ENCODE assay signal across 28 mouse cellular contexts in the genomic region with DNA sequence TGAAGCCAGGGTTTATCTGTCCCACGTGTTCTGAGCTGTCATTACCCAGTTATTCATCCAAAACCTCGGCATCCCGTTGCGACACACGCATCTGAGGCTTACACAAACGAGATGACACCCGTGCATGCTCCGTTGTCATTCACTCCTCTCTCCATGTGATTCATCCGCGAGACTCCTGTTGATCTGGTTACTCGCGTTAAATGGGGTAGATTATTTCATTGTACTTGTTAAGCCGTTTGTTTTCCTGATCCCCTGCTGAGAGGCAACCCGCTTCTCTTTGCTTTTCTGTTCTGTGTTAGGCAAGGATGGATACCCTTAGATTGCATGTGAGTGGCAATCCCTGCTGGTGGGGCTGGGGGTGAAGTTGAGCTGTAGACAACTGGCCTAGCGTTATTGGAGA. TPM values are rescaled to one million over a fixed set of nuclear protein-coding genes. Genes with fewer than 3 reads are reported as not detected.
DNase-seq lines count a peak whose midpoint lies in the region; ATAC-seq and TF ChIP-seq lines count a peak whose summit lies in the region.
"Had no signal": no experiment of that assay in that cellular context is flagged by ENCODE, and none has a peak within 500 bp of the region (broad histone marks: within the 10 kb centered on the region; RNA-seq: fewer than 3 reads in every experiment).

No protein-coding gene starts in this region.

- no peak for TF ChIP-seq POLR2A in thymus, adult 2 months (IDR thresholded peaks at IDR 0.05; ENCODE audit: control insufficient read depth, extremely low read depth, insufficient read depth, low read length, poor library complexity)

- no peak overlapping the region for H3K4me2 ChIP-seq in hindbrain, embryonic 13.5 days
- H3K4me2 ChIP-seq in hindbrain, embryonic 11.5 days (replicated peaks; ENCODE audit: low read depth, low read length): no peak overlapping the region
- H3K4me2 ChIP-seq in midbrain, embryonic 14.5 days (ENCODE audit: low read length): no peak overlapping the region
- no peak overlapping the region for H3K4me2 ChIP-seq in midbrain, embryonic 15.5 days
- 0 out of 2 replicates have a peak overlapping the region, but pooled peaks have one; percentile 2 for H3K4me2 ChIP-seq in hindbrain, embryonic 16.5 days (ENCODE audit: low read length)
- H3K4me2 ChIP-seq: forebrain, embryonic 12.5 days; heart, embryonic 11.5 days; kidney, embryonic 15.5 days; limb, embryonic 13.5 days; liver, embryonic 11.5 days; lung, embryonic 15.5 days had no signal

- peaks cover 24% of the 10 kb centered on the region for H3K4me1 ChIP-seq in hindbrain, embryonic 13.5 days (replicated peaks)
- no peaks in the 10 kb centered on the region for H3K4me1 ChIP-seq in hindbrain, embryonic 11.5 days (replicated peaks; ENCODE audit: control insufficient read depth, insufficient read depth, low read length)
- H3K4me1 ChIP-seq in midbrain, embryonic 14.5 days (ENCODE audit: control insufficient read depth, insufficient read depth, low read length): 0 out of 2 replicates have a peak, but pooled peaks cover 5% of the 10 kb centered on the region
- H3K4me1 ChIP-seq in midbrain, embryonic 15.5 days: peaks cover 14% of the 10 kb centered on the region
- peaks cover 4% of the 10 kb centered on the region; the same call in 1 of the 2 replicates for H3K4me1 ChIP-seq in hindbrain, embryonic 16.5 days (ENCODE audit: control insufficient read depth, insufficient read depth, low read depth, low read length)
- no peaks in the 10 kb centered on the region for H3K4me1 ChIP-seq in thymus, adult 2 months (replicated peaks; ENCODE audit: control insufficient read depth, insufficient read depth, low read length)
- H3K4me1 ChIP-seq: kidney, embryonic 15.5 days; limb, embryonic 13.5 days; lung, embryonic 15.5 days had no signal

- 10% methylated on average over 15 of the region's 15 CpGs for WGBS in hindbrain, embryonic 13.5 days
- 12% methylated on average over 15 of the region's 15 CpGs for WGBS in hindbrain, embryonic 11.5 days
- 2% methylated on average over 15 of the region's 15 CpGs for WGBS in midbrain, embryonic 14.5 days
- WGBS in midbrain, embryonic 15.5 days: 4% methylated on average over 15 of the region's 15 CpGs
- 6% methylated on average over 15 of the region's 15 CpGs for WGBS in hindbrain, embryonic 16.5 days
- 38% methylated on average over 15 of the region's 15 CpGs for WGBS in thymus, adult 2 months

- H3K4me3 ChIP-seq in hindbrain, embryonic 13.5 days: no peak overlapping the region
- H3K4me3 ChIP-seq in hindbrain, embryonic 11.5 days (ENCODE audit: low read depth, low read length): no peak overlapping the region
- H3K4me3 ChIP-seq in midbrain, embryonic 14.5 days (replicated peaks; ENCODE audit: low read depth, low read length): no peak overlapping the region
- H3K4me3 ChIP-seq in midbrain, embryonic 15.5 days: no peak overlapping the region
- no peak overlapping the region for H3K4me3 ChIP-seq in hindbrain, embryonic 16.5 days (ENCODE audit: low read length)
- no peak overlapping the region for H3K4me3 ChIP-seq in thymus, adult 2 months (ENCODE audit: control insufficient read depth, insufficient read depth, low read length)
- H3K4me3 ChIP-seq: erythroblast, embryonic 14.5 days; forebrain, embryonic 12.5 days; kidney, embryonic 15.5 days; limb, embryonic 13.5 days; lung, embryonic 15.5 days; midbrain, embryonic 10.5 days had no signal

- H3K27ac ChIP-seq in hindbrain, embryonic 13.5 days: peak overlapping the region; percentile 72; the same call in 1 of the 2 replicates
- no peak overlapping the region for H3K27ac ChIP-seq in hindbrain, embryonic 11.5 days (ENCODE audit: low read depth, low read length)
- no peak overlapping the region for H3K27ac ChIP-seq in midbrain, embryonic 14.5 days (replicated peaks; ENCODE audit: low read depth, low read length)
- no peak overlapping the region for H3K27ac ChIP-seq in midbrain, embryonic 15.5 days
- H3K27ac ChIP-seq in hindbrain, embryonic 16.5 days (ENCODE audit: low read depth, low read length): no peak overlapping the region
- no peak overlapping the region for H3K27ac ChIP-seq in thymus, adult 2 months (ENCODE audit: control insufficient read depth, insufficient read depth, low read length)
- H3K27ac ChIP-seq: forebrain, embryonic 12.5 days; kidney, embryonic 15.5 days; limb, embryonic 13.5 days; lung, embryonic 15.5 days; midbrain, embryonic 10.5 days had no signal

- no peaks in the 10 kb centered on the region for H3K36me3 ChIP-seq in hindbrain, embryonic 13.5 days
- H3K36me3 ChIP-seq in hindbrain, embryonic 11.5 days (ENCODE audit: control insufficient read depth, insufficient read depth, low read length): no peaks in the 10 kb centered on the region
- H3K36me3 ChIP-seq in midbrain, embryonic 14.5 days (ENCODE audit: control insufficient read depth, insufficient read depth, low read length): no peaks in the 10 kb centered on the region
- H3K36me3 ChIP-seq in midbrain, embryonic 15.5 days (replicated peaks): no peaks in the 10 kb centered on the region
- no peaks in the 10 kb centered on the region for H3K36me3 ChIP-seq in hindbrain, embryonic 16.5 days (ENCODE audit: control insufficient read depth, insufficient read depth, low read length)
- H3K36me3 ChIP-seq in thymus, adult 2 months (ENCODE audit: control insufficient read depth, insufficient read depth, low read length): no peaks in the 10 kb centered on the region
- H3K36me3 ChIP-seq: forebrain, embryonic 12.5 days; kidney, embryonic 15.5 days; limb, embryonic 13.5 days; lung, embryonic 15.5 days; midbrain, embryonic 10.5 days had no signal

- ATAC-seq in hindbrain, embryonic 13.5 days (ENCODE audit: low FRiP score): no peak
- ATAC-seq in hindbrain, embryonic 11.5 days (ENCODE audit: low FRiP score): no peak
- ATAC-seq in midbrain, embryonic 14.5 days (ENCODE audit: low FRiP score, low TSS enrichment): no peak
- ATAC-seq in midbrain, embryonic 15.5 days (replicated peaks): no peak
- ATAC-seq in hindbrain, embryonic 16.5 days: no peak
- ATAC-seq: activated CD4-positive, CD25-positive, alpha-beta regulatory T cell, adult 4 months; inflammation-experienced regulatory T-cells, adult 6 months had no signal

- no peak for TF ChIP-seq CTCF in thymus, adult 2 months (IDR thresholded peaks at IDR 0.05; ENCODE audit: borderline replicate concordance, control insufficient read depth, extremely low read depth, insufficient read depth, low read length, poor library complexity)

- no peak overlapping the region for H3K9ac ChIP-seq in hindbrain, embryonic 13.5 days
- H3K9ac ChIP-seq in hindbrain, embryonic 11.5 days (ENCODE audit: low read depth, low read length): no peak overlapping the region
- no peak overlapping the region for H3K9ac ChIP-seq in midbrain, embryonic 14.5 days (replicated peaks; ENCODE audit: low read length)
- H3K9ac ChIP-seq in midbrain, embryonic 15.5 days: no peak overlapping the region
- H3K9ac ChIP-seq in hindbrain, embryonic 16.5 days (ENCODE audit: low read depth, low read length): no peak overlapping the region
- H3K9ac ChIP-seq: forebrain, embryonic 12.5 days; kidney, embryonic 15.5 days; limb, embryonic 13.5 days; lung, embryonic 15.5 days had no signal

- H3K27me3 ChIP-seq in hindbrain, embryonic 13.5 days: peaks cover 65% of the 10 kb centered on the region
- H3K27me3 ChIP-seq in hindbrain, embryonic 11.5 days (ENCODE audit: control insufficient read depth, insufficient read depth, low read length): peaks cover 7% of the 10 kb centered on the region; the same call in 1 of the 2 replicates
- peaks cover 22% of the 10 kb centered on the region for H3K27me3 ChIP-seq in midbrain, embryonic 14.5 days (ENCODE audit: control insufficient read depth, insufficient read depth, low read length)
- peaks cover 40% of the 10 kb centered on the region for H3K27me3 ChIP-seq in midbrain, embryonic 15.5 days (replicated peaks)
- no peaks in the 10 kb centered on the region; the same call in none of the 2 replicates for H3K27me3 ChIP-seq in hindbrain, embryonic 16.5 days (replicated peaks; ENCODE audit: control insufficient read depth, insufficient read depth, low read length)
- H3K27me3 ChIP-seq in thymus, adult 2 months (ENCODE audit: control insufficient read depth, insufficient read depth, low read length): no peaks in the 10 kb centered on the region

- no peaks in the 10 kb centered on the region for H3K9me3 ChIP-seq in hindbrain, embryonic 13.5 days
- no peaks in the 10 kb centered on the region for H3K9me3 ChIP-seq in hindbrain, embryonic 11.5 days (ENCODE audit: control insufficient read depth, low read length)
- no peaks in the 10 kb centered on the region for H3K9me3 ChIP-seq in midbrain, embryonic 14.5 days (ENCODE audit: control insufficient read depth, low read length)
- no peaks in the 10 kb centered on the region for H3K9me3 ChIP-seq in midbrain, embryonic 15.5 days
- no peaks in the 10 kb centered on the region for H3K9me3 ChIP-seq in hindbrain, embryonic 16.5 days (ENCODE audit: control insufficient read depth, low read length)
- H3K9me3 ChIP-seq: forebrain, embryonic 12.5 days; kidney, embryonic 15.5 days; limb, embryonic 13.5 days; lung, embryonic 15.5 days; midbrain, embryonic 10.5 days had no signal

- no peak for DNase-seq in hindbrain, embryonic 11.5 days (ENCODE audit: low spot score)
- DNase-seq in midbrain, embryonic 14.5 days: peak; percentile 58
- DNase-seq in brain, adult 2 months (ENCODE audit: low read depth, low spot score): peak; percentile 29
- DNase-seq in thymus, adult 2 months: no peak
- DNase-seq in natural killer cell, adult 2 months (ENCODE audit: low spot score in 2 of 2): no peak
- DNase-seq: adrenal gland, adult 8-10 months; B cell, adult 2 months; cerebellum, adult 2 months; gastrocnemius, postnatal 36 days; heart, adult 18-20 months; heart, postnatal 36 days; kidney, adult 11 months; kidney, postnatal 25 days; right cerebral cortex, postnatal 14 days had no signal

RNA-seq across cellular contexts. Expression of a gene that starts 27.2 kb away (rescaled TPM):
- 23.6 and 24.6 TPM in 2 replicates for polyA plus RNA-seq in hindbrain, embryonic 13.5 days (2015; fragmentation: Nextera tagmentation; extraction: Ambion mirVana)
- 14.3 and 15.2 TPM in 2 replicates for polyA plus RNA-seq in hindbrain, embryonic 11.5 days (2014; fragmentation: Nextera tagmentation; extraction: Ambion mirVana)
- polyA plus RNA-seq in midbrain, embryonic 14.5 days (2014; fragmentation: Nextera tagmentation; extraction: Ambion mirVana): 12.7 and 23.0 TPM in 2 replicates
- polyA plus RNA-seq in midbrain, embryonic 15.5 days (2015; fragmentation: Nextera tagmentation; extraction: Ambion mirVana): 25.1 and 33.3 TPM in 2 replicates
- 34.0 and 36.8 TPM in 2 replicates for polyA plus RNA-seq in hindbrain, embryonic 16.5 days (2015; fragmentation: Nextera tagmentation; extraction: Ambion mirVana)
- polyA plus RNA-seq in thymus, adult 2 months (2012; rRNA removed): 187 and 258 TPM in 2 replicates

RNA-seq across cellular contexts. Expression of a gene that starts 30.8 kb away (rescaled TPM):
- 5.6 and 6.1 TPM in 2 replicates for polyA plus RNA-seq in hindbrain, embryonic 13.5 days (2015; fragmentation: Nextera tagmentation; extraction: Ambion mirVana)
- polyA plus RNA-seq in hindbrain, embryonic 11.5 days (2014; fragmentation: Nextera tagmentation; extraction: Ambion mirVana): 0.99 and 1.2 TPM in 2 replicates
- polyA plus RNA-seq in midbrain, embryonic 14.5 days (2014; fragmentation: Nextera tagmentation; extraction: Ambion mirVana): 18.5 and 20.5 TPM in 2 replicates
- 20.5 and 23.1 TPM in 2 replicates for polyA plus RNA-seq in midbrain, embryonic 15.5 days (2015; fragmentation: Nextera tagmentation; extraction: Ambion mirVana)
- polyA plus RNA-seq in hindbrain, embryonic 16.5 days (2015; fragmentation: Nextera tagmentation; extraction: Ambion mirVana): 8.8 and 14.0 TPM in 2 replicates
- 0.24 and 0.38 TPM in 2 replicates for polyA plus RNA-seq in thymus, adult 2 months (2012; rRNA removed)
- polyA plus RNA-seq: activated CD4-positive, CD25-positive, alpha-beta regulatory T cell, adult 4 months; heart, embryonic 11.5 days; heart, embryonic 16.5 days had no signal

RNA-seq across cellular contexts. Expression of a gene that starts 32.9 kb away (rescaled TPM):
- 19.5 and 24.3 TPM in 2 replicates for polyA plus RNA-seq in hindbrain, embryonic 13.5 days (2015; fragmentation: Nextera tagmentation; extraction: Ambion mirVana)
- polyA plus RNA-seq in hindbrain, embryonic 11.5 days (2014; fragmentation: Nextera tagmentation; extraction: Ambion mirVana): 17.7 and 19.2 TPM in 2 replicates
- polyA plus RNA-seq in midbrain, embryonic 14.5 days (2014; fragmentation: Nextera tagmentation; extraction: Ambion mirVana): 11.0 and 19.3 TPM in 2 replicates
- polyA plus RNA-seq in midbrain, embryonic 15.5 days (2015; fragmentation: Nextera tagmentation; extraction: Ambion mirVana): 21.7 and 28.4 TPM in 2 replicates
- polyA plus RNA-seq in hindbrain, embryonic 16.5 days (2015; fragmentation: Nextera tagmentation; extraction: Ambion mirVana): 25.5 and 28.8 TPM in 2 replicates
- polyA plus RNA-seq in thymus, adult 2 months (2012; rRNA removed): 334 and 468 TPM in 2 replicates

RNA-seq across cellular contexts. Expression of a gene that starts 39.8 kb away (rescaled TPM):
- 37.9 and 48.5 TPM in 2 replicates for polyA plus RNA-seq in hindbrain, embryonic 13.5 days (2015; fragmentation: Nextera tagmentation; extraction: Ambion mirVana)
- 34.4 and 40.3 TPM in 2 replicates for polyA plus RNA-seq in hindbrain, embryonic 11.5 days (2014; fragmentation: Nextera tagmentation; extraction: Ambion mirVana)
- 19.1 and 40.0 TPM in 2 replicates for polyA plus RNA-seq in midbrain, embryonic 14.5 days (2014; fragmentation: Nextera tagmentation; extraction: Ambion mirVana)
- polyA plus RNA-seq in midbrain, embryonic 15.5 days (2015; fragmentation: Nextera tagmentation; extraction: Ambion mirVana): 39.7 and 49.0 TPM in 2 replicates
- polyA plus RNA-seq in hindbrain, embryonic 16.5 days (2015; fragmentation: Nextera tagmentation; extraction: Ambion mirVana): 49.8 and 53.9 TPM in 2 replicates
- 266 and 395 TPM in 2 replicates for polyA plus RNA-seq in thymus, adult 2 months (2012; rRNA removed)

Comparison
In these comparisons a context has a peak if more than half of its experiments do, and no peak if none do; other contexts are left out.
1. DNase-seq: peak in midbrain, embryonic 14.5 days (single experiment) and brain, adult 2 months (single experiment); none in hindbrain, embryonic 11.5 days (single experiment), thymus, adult 2 months (single experiment) and natural killer cell, adult 2 months (0 of 2).
2. RNA of a gene that starts 32.9 kb away (polyA plus RNA-seq): 334 to 468 TPM in thymus, adult 2 months; 25.5 to 28.8 TPM in hindbrain, embryonic 16.5 days, 19.5 to 24.3 TPM in hindbrain, embryonic 13.5 days, 21.7 to 28.4 TPM in midbrain, embryonic 15.5 days, 11.0 to 19.3 TPM in midbrain, embryonic 14.5 days and 17.7 to 19.2 TPM in hindbrain, embryonic 11.5 days; every median in the first group is over 10 times any median in the second.